In genomic region chr14:34188629-34189028, GRCm38 (mm10) we compare ENCODE assay signal across 9 mouse cellular contexts. TPM values are rescaled to one million over a fixed set of nuclear protein-coding genes. Genes with fewer than 3 reads are reported as not detected.
DNase-seq lines count a peak whose midpoint lies in the region; ATAC-seq and TF ChIP-seq lines count a peak whose summit lies in the region.
"Had no signal": no experiment of that assay in that cellular context is flagged by ENCODE, and none has a peak within 500 bp of the region (broad histone marks: within the 10 kb centered on the region; RNA-seq: fewer than 3 reads in every experiment).

No protein-coding gene starts in this region.

- WGBS in midbrain, postnatal 0 days: 71% methylated on average over 5 of the region's 5 CpGs
- 63% methylated on average over 5 of the region's 5 CpGs for WGBS in midbrain, embryonic 13.5 days
- 72% methylated on average over 5 of the region's 5 CpGs for WGBS in lung, postnatal 0 days

- H3K36me3 ChIP-seq in midbrain, postnatal 0 days (ENCODE audit: insufficient read depth, low read length): peaks cover 18% of the 10 kb centered on the region
- H3K36me3 ChIP-seq in midbrain, embryonic 13.5 days: peaks cover 12% of the 10 kb centered on the region
- no peaks in the 10 kb centered on the region for H3K36me3 ChIP-seq in lung, postnatal 0 days (ENCODE audit: insufficient read depth, low read length)

- H3K9ac ChIP-seq in midbrain, postnatal 0 days (replicated peaks; ENCODE audit: low read length, poor library complexity, severe bottlenecking): no peak overlapping the region
- no peak overlapping the region for H3K9ac ChIP-seq in midbrain, embryonic 13.5 days (replicated peaks)
- no peak overlapping the region for H3K9ac ChIP-seq in lung, postnatal 0 days (replicated peaks; ENCODE audit: low read depth)

- TF ChIP-seq CTCF in midbrain, postnatal 0 days (IDR thresholded peaks at IDR 0.05): peak; percentile 57
- peak; percentile 85 for TF ChIP-seq CTCF in lung, postnatal 0 days (IDR thresholded peaks at IDR 0.05)

- H3K9me3 ChIP-seq in midbrain, postnatal 0 days (ENCODE audit: low read length): no peaks in the 10 kb centered on the region
- no peaks in the 10 kb centered on the region for H3K9me3 ChIP-seq in midbrain, embryonic 13.5 days
- H3K9me3 ChIP-seq in lung, postnatal 0 days (ENCODE audit: low read length): no peaks in the 10 kb centered on the region

- intact Hi-C loops in heart, postnatal 14 days (cut with DNase I): no loop called here

- no peak overlapping the region for H3K27ac ChIP-seq in midbrain, postnatal 0 days (ENCODE audit: low read depth, low read length)
- no peak overlapping the region for H3K27ac ChIP-seq in midbrain, embryonic 13.5 days
- no peak overlapping the region for H3K27ac ChIP-seq in lung, postnatal 0 days (ENCODE audit: low read length)
- H3K27ac ChIP-seq: macrophage had no signal

- no peaks in the 10 kb centered on the region for H3K27me3 ChIP-seq in midbrain, postnatal 0 days (ENCODE audit: insufficient read depth, low read length)
- H3K27me3 ChIP-seq in midbrain, embryonic 13.5 days: no peaks in the 10 kb centered on the region
- no peaks in the 10 kb centered on the region for H3K27me3 ChIP-seq in lung, postnatal 0 days (replicated peaks; ENCODE audit: insufficient read depth, low read length)

- H3K4me3 ChIP-seq in midbrain, postnatal 0 days (ENCODE audit: low read depth, low read length): no peak overlapping the region
- H3K4me3 ChIP-seq in midbrain, embryonic 13.5 days (replicated peaks): no peak overlapping the region
- H3K4me3 ChIP-seq in lung, postnatal 0 days (ENCODE audit: low read depth, low read length): no peak overlapping the region

- no peak for TF ChIP-seq EP300 in lung, postnatal 0 days (IDR thresholded peaks at IDR 0.05)

- peak; percentile 43 for DNase-seq in CD4-positive, CD25-positive, alpha-beta regulatory T cell, adult 2 months (ENCODE audit: low read depth, low spot score)
- peak; percentile 19 for DNase-seq in midbrain, postnatal 0 days (ENCODE audit: low spot score)
- peak; percentile 19 for DNase-seq in c-Kit-positive CD71-positive TER-119-negative erythroid progenitor cells, embryonic 14.5 days (ENCODE audit: low read depth)
- DNase-seq in heart, postnatal 14 days: peak; percentile 30 to 50
- peak; percentile 65 for DNase-seq in lung, postnatal 0 days (ENCODE audit: low spot score)
- peak; percentile 38 to 53 for DNase-seq in thymus, postnatal 10 days (ENCODE audit: low spot score in 2 of 2)

- ATAC-seq in CD4-positive, CD25-positive, alpha-beta regulatory T cell, adult 4 months: no peak
- no peak for ATAC-seq in midbrain, postnatal 0 days (ENCODE audit: low FRiP score)
- ATAC-seq in midbrain, embryonic 13.5 days: no peak
- peak; percentile 50; the same call in 1 of the 2 replicates for ATAC-seq in lung, postnatal 0 days

- H3K4me2 ChIP-seq in midbrain, postnatal 0 days (ENCODE audit: low read depth, low read length, poor library complexity, severe bottlenecking): no peak overlapping the region
- H3K4me2 ChIP-seq in midbrain, embryonic 13.5 days (replicated peaks): no peak overlapping the region
- H3K4me2 ChIP-seq in lung, postnatal 0 days (replicated peaks; ENCODE audit: low read depth, low read length): no peak overlapping the region

- no peaks in the 10 kb centered on the region for H3K4me1 ChIP-seq in midbrain, postnatal 0 days (ENCODE audit: insufficient read depth, low read length)
- no peaks in the 10 kb centered on the region for H3K4me1 ChIP-seq in midbrain, embryonic 13.5 days (replicated peaks)
- no peaks in the 10 kb centered on the region for H3K4me1 ChIP-seq in lung, postnatal 0 days (ENCODE audit: insufficient read depth, low read depth, low read length)

RNA-seq across cellular contexts. Expression of gene Gprin2, which starts 12.8 kb away (rescaled TPM):
- under 1 TPM in 1 of 2 experiments, not detected in 1; 0.05 TPM for polyA plus RNA-seq in CD4-positive, CD25-positive, alpha-beta regulatory T cell, adult 4 months (2017; shearing (Covaris generic))
- 44.6 and 49.3 TPM in 2 replicates for total RNA-seq in midbrain, postnatal 0 days (2014; rRNA removed)
- polyA plus RNA-seq in midbrain, postnatal 0 days (2015; fragmentation: Nextera tagmentation; extraction: Ambion mirVana): 7.2 and 7.7 TPM in 2 replicates
- 5.3 and 5.4 TPM in 2 replicates for polyA plus RNA-seq in midbrain, embryonic 13.5 days (2015; fragmentation: Nextera tagmentation; extraction: Ambion mirVana)
- under 1 TPM; 0.07 TPM for total RNA-seq in heart, postnatal 14 days (2021)
- polyA plus RNA-seq in lung, postnatal 0 days (2015; fragmentation: Nextera tagmentation; extraction: Ambion mirVana): 0.06 and 0.08 TPM in 2 replicates
- polyA plus RNA-seq: macrophage had no signal

RNA-seq across cellular contexts. Expression of gene Syt15, which starts 30.8 kb away (rescaled TPM):
- polyA plus RNA-seq in CD4-positive, CD25-positive, alpha-beta regulatory T cell, adult 4 months (2017; shearing (Covaris generic)): under 1 TPM; 0.23 to 0.27 TPM
- total RNA-seq in midbrain, postnatal 0 days (2014; rRNA removed): 2.1 and 2.6 TPM in 2 replicates
- polyA plus RNA-seq in midbrain, postnatal 0 days (2015; fragmentation: Nextera tagmentation; extraction: Ambion mirVana): 0.80 and 0.96 TPM in 2 replicates
- polyA plus RNA-seq in midbrain, embryonic 13.5 days (2015; fragmentation: Nextera tagmentation; extraction: Ambion mirVana): 0.49 and 0.63 TPM in 2 replicates
- 1 to 10 TPM in 1 of 2 experiments, under 1 TPM in 1; 0.63 to 1.2 TPM for total RNA-seq in heart, postnatal 14 days (2021)
- 1.2 and 1.3 TPM in 2 replicates for polyA plus RNA-seq in lung, postnatal 0 days (2015; fragmentation: Nextera tagmentation; extraction: Ambion mirVana)
- polyA plus RNA-seq: macrophage had no signal

RNA-seq across cellular contexts. Expression of gene Npy4r, which starts 36.3 kb away (rescaled TPM):
- polyA plus RNA-seq in CD4-positive, CD25-positive, alpha-beta regulatory T cell, adult 4 months (2017; shearing (Covaris generic)): not detected
- total RNA-seq in midbrain, postnatal 0 days (2014; rRNA removed): 0.09 and 0.33 TPM in 2 replicates
- polyA plus RNA-seq in midbrain, postnatal 0 days (2015; fragmentation: Nextera tagmentation; extraction: Ambion mirVana): 0.10 and 0.21 TPM in 2 replicates
- polyA plus RNA-seq in midbrain, embryonic 13.5 days (2015; fragmentation: Nextera tagmentation; extraction: Ambion mirVana): 0.11 and 0.14 TPM in 2 replicates
- total RNA-seq in heart, postnatal 14 days (2021): under 1 TPM; 0.07 to 0.24 TPM
- polyA plus RNA-seq in lung, postnatal 0 days (2015; fragmentation: Nextera tagmentation; extraction: Ambion mirVana): not detected in 2 replicates
- polyA plus RNA-seq: macrophage had no signal
